ENCODE assay signal across 9 mouse cellular contexts in genomic region chr17:28330232-28330546, GRCm38 (mm10). TPM values are rescaled to one million over a fixed set of nuclear protein-coding genes. Genes with fewer than 3 reads are reported as not detected.
DNase-seq lines count a peak whose midpoint lies in the region; ATAC-seq and TF ChIP-seq lines count a peak whose summit lies in the region.
"Had no signal": no experiment of that assay in that cellular context is flagged by ENCODE, and none has a peak within 500 bp of the region (broad histone marks: within the 10 kb centered on the region; RNA-seq: fewer than 3 reads in every experiment).

No protein-coding gene starts in this region.

- H3K9ac ChIP-seq in kidney, postnatal 0 days (ENCODE audit: low read depth, low read length), result peak overlapping the region; percentile 89; the same call in 1 of the 2 replicates
- H3K9ac ChIP-seq in embryonic facial prominence, embryonic 15.5 days, result peak overlapping the region; percentile 99
- H3K9ac ChIP-seq in limb, embryonic 11.5 days (ENCODE audit: low read length), result peak overlapping the region; percentile 24; the same call in 1 of the 2 replicates
- peak overlapping the region; percentile 99 for H3K9ac ChIP-seq in neural tube, embryonic 13.5 days

- H3K4me2 ChIP-seq in kidney, postnatal 0 days (ENCODE audit: low read length), result peak overlapping the region; percentile 74
- peak overlapping the region; percentile 76 for H3K4me2 ChIP-seq in embryonic facial prominence, embryonic 15.5 days (replicated peaks)
- peak overlapping the region; percentile 75 for H3K4me2 ChIP-seq in limb, embryonic 11.5 days (ENCODE audit: low read depth, severe bottlenecking)
- H3K4me2 ChIP-seq in neural tube, embryonic 13.5 days, result peak overlapping the region; percentile 96

- H3K9me3 ChIP-seq in kidney, postnatal 0 days (replicated peaks; ENCODE audit: low read length), result no peaks in the 10 kb centered on the region
- H3K9me3 ChIP-seq in embryonic facial prominence, embryonic 15.5 days (replicated peaks), result no peaks in the 10 kb centered on the region
- no peaks in the 10 kb centered on the region for H3K9me3 ChIP-seq in limb, embryonic 11.5 days (ENCODE audit: control insufficient read depth, low read length)
- no peaks in the 10 kb centered on the region for H3K9me3 ChIP-seq in neural tube, embryonic 13.5 days

- DNase-seq in kidney, postnatal 0 days (ENCODE audit: low spot score), result no peak
- no peak for DNase-seq in kidney, adult 2 months
- DNase-seq in limb, embryonic 11.5 days (ENCODE audit: low spot score), result no peak
- no peak for DNase-seq in spleen, adult 12 weeks (ENCODE audit: low spot score)
- no peak for DNase-seq in spleen, postnatal 4 days (ENCODE audit: low spot score in 2 of 2)
- DNase-seq in spleen, postnatal 36 days (ENCODE audit: low spot score in 2 of 2), result no peak
- DNase-seq: kidney, adult 18-20 months had no signal

- no peak for TF ChIP-seq POLR2A in kidney, adult 2 months (IDR thresholded peaks at IDR 0.05; ENCODE audit: low read depth, low read length)

- ATAC-seq in kidney, postnatal 0 days (replicated peaks; ENCODE audit: low FRiP score, low read depth), result no peak
- no peak for ATAC-seq in embryonic facial prominence, embryonic 15.5 days (ENCODE audit: insufficient number of reproducible peaks, low FRiP score, low TSS enrichment, low read depth)
- ATAC-seq in limb, embryonic 11.5 days (ENCODE audit: insufficient number of reproducible peaks, low FRiP score, low TSS enrichment, low read depth), result no peak
- no peak for ATAC-seq in neural tube, embryonic 13.5 days (ENCODE audit: low read depth)

- H3K4me1 ChIP-seq in kidney, postnatal 0 days (replicated peaks; ENCODE audit: insufficient read depth, low read length), result peaks cover 36% of the 10 kb centered on the region; the same call in 1 of the 2 replicates
- peaks cover 17% of the 10 kb centered on the region for H3K4me1 ChIP-seq in kidney, adult 2 months (ENCODE audit: control insufficient read depth, insufficient read depth, low read length)
- H3K4me1 ChIP-seq in embryonic facial prominence, embryonic 15.5 days, result peaks cover 58% of the 10 kb centered on the region
- peaks cover 49% of the 10 kb centered on the region for H3K4me1 ChIP-seq in limb, embryonic 11.5 days (ENCODE audit: control insufficient read depth, insufficient read depth, low read length)
- H3K4me1 ChIP-seq in neural tube, embryonic 13.5 days (replicated peaks), result peaks cover 35% of the 10 kb centered on the region

- peak overlapping the region; percentile 84 for H3K27ac ChIP-seq in kidney, postnatal 0 days
- H3K27ac ChIP-seq in kidney, adult 2 months (ENCODE audit: insufficient read depth, low read depth, low read length), result no peak overlapping the region
- H3K27ac ChIP-seq in embryonic facial prominence, embryonic 15.5 days (replicated peaks), result peak overlapping the region; percentile 98
- H3K27ac ChIP-seq in limb, embryonic 11.5 days (replicated peaks; ENCODE audit: low read depth, low read length), result 0 out of 2 replicates have a peak overlapping the region, but pooled peaks have one; percentile 30
- H3K27ac ChIP-seq in neural tube, embryonic 13.5 days (replicated peaks), result no peak overlapping the region

- H3K27me3 ChIP-seq in kidney, postnatal 0 days (ENCODE audit: insufficient read depth, low read length), result no peaks in the 10 kb centered on the region
- H3K27me3 ChIP-seq in kidney, adult 2 months (replicated peaks; ENCODE audit: control insufficient read depth, insufficient read depth, low read length), result no peaks in the 10 kb centered on the region
- no peaks in the 10 kb centered on the region for H3K27me3 ChIP-seq in embryonic facial prominence, embryonic 15.5 days
- H3K27me3 ChIP-seq in limb, embryonic 11.5 days (ENCODE audit: control insufficient read depth, insufficient read depth, low read length), result no peaks in the 10 kb centered on the region
- no peaks in the 10 kb centered on the region for H3K27me3 ChIP-seq in neural tube, embryonic 13.5 days

- 29% methylated on average over 2 of the region's 2 CpGs for WGBS in kidney, postnatal 0 days
- 33% methylated on average over 2 of the region's 2 CpGs for WGBS in kidney, adult 2 months
- WGBS in embryonic facial prominence, embryonic 15.5 days, result 22% methylated on average over 2 of the region's 2 CpGs
- 53% methylated on average over 2 of the region's 2 CpGs for WGBS in limb, embryonic 11.5 days
- WGBS in neural tube, embryonic 13.5 days, result 55% methylated on average over 2 of the region's 2 CpGs

- TF ChIP-seq CTCF in kidney, postnatal 0 days (IDR thresholded peaks at IDR 0.05; ENCODE audit: low read depth), result no peak
- no peak for TF ChIP-seq CTCF in kidney, adult 2 months (conservative IDR thresholded peaks at IDR 0.05; ENCODE audit: insufficient read depth, insufficient read length, low read depth, low read length)

- peaks cover 27% of the 10 kb centered on the region for H3K36me3 ChIP-seq in kidney, postnatal 0 days (ENCODE audit: insufficient read depth, low read length)
- H3K36me3 ChIP-seq in kidney, adult 2 months (ENCODE audit: control insufficient read depth, insufficient read depth, low read length), result peaks cover 4% of the 10 kb centered on the region; the same call in 1 of the 2 replicates
- H3K36me3 ChIP-seq in embryonic facial prominence, embryonic 15.5 days, result peaks cover 54% of the 10 kb centered on the region
- H3K36me3 ChIP-seq in limb, embryonic 11.5 days (ENCODE audit: control insufficient read depth, insufficient read depth, low read length), result peaks cover 14% of the 10 kb centered on the region
- peaks cover 27% of the 10 kb centered on the region for H3K36me3 ChIP-seq in neural tube, embryonic 13.5 days

- peak overlapping the region; percentile 48 for H3K4me3 ChIP-seq in kidney, postnatal 0 days (replicated peaks; ENCODE audit: low read depth, low read length)
- H3K4me3 ChIP-seq in kidney, adult 2 months (ENCODE audit: insufficient read depth, low read depth, low read length), result no peak overlapping the region
- peak overlapping the region; percentile 78 for H3K4me3 ChIP-seq in embryonic facial prominence, embryonic 15.5 days (replicated peaks)
- peak overlapping the region; percentile 97 for H3K4me3 ChIP-seq in limb, embryonic 11.5 days (ENCODE audit: low read depth, low read length)
- H3K4me3 ChIP-seq in neural tube, embryonic 13.5 days, result peak overlapping the region; percentile 94

RNA-seq across cellular contexts. Expression of gene Rpl10a, which starts 1.9 kb away (rescaled TPM):
- 645 and 750 TPM in 2 replicates for polyA plus RNA-seq in kidney, postnatal 0 days (2015; fragmentation: Nextera tagmentation; extraction: Ambion mirVana)
- 2,603 and 2,904 TPM in 2 replicates for polyA plus RNA-seq in kidney, adult 2 months (2012; rRNA removed)
- 620 and 681 TPM in 2 replicates for polyA plus RNA-seq in embryonic facial prominence, embryonic 15.5 days (2015; fragmentation: Nextera tagmentation; extraction: Ambion mirVana)
- polyA plus RNA-seq in limb, embryonic 11.5 days (2014; fragmentation: Nextera tagmentation; extraction: Ambion mirVana), result 616 TPM in 2 replicates
- polyA plus RNA-seq in neural tube, embryonic 13.5 days (2015; fragmentation: Nextera tagmentation; extraction: Ambion mirVana), result 381 and 408 TPM in 2 replicates

RNA-seq across cellular contexts. Expression of gene Fance, which starts 16.9 kb away (rescaled TPM):
- 24.9 and 29.5 TPM in 2 replicates for polyA plus RNA-seq in kidney, postnatal 0 days (2015; fragmentation: Nextera tagmentation; extraction: Ambion mirVana)
- 11.4 and 12.1 TPM in 2 replicates for polyA plus RNA-seq in kidney, adult 2 months (2012; rRNA removed)
- 37.6 and 38.5 TPM in 2 replicates for polyA plus RNA-seq in embryonic facial prominence, embryonic 15.5 days (2015; fragmentation: Nextera tagmentation; extraction: Ambion mirVana)
- 27.3 and 29.4 TPM in 2 replicates for polyA plus RNA-seq in limb, embryonic 11.5 days (2014; fragmentation: Nextera tagmentation; extraction: Ambion mirVana)
- 23.2 and 23.3 TPM in 2 replicates for polyA plus RNA-seq in neural tube, embryonic 13.5 days (2015; fragmentation: Nextera tagmentation; extraction: Ambion mirVana)

RNA-seq across cellular contexts. Expression of gene Tead3, which starts 20.4 kb away (rescaled TPM):
- 7.7 and 8.5 TPM in 2 replicates for polyA plus RNA-seq in kidney, postnatal 0 days (2015; fragmentation: Nextera tagmentation; extraction: Ambion mirVana)
- polyA plus RNA-seq in kidney, adult 2 months (2012; rRNA removed), result 15.7 and 17.8 TPM in 2 replicates
- 17.9 and 18.8 TPM in 2 replicates for polyA plus RNA-seq in embryonic facial prominence, embryonic 15.5 days (2015; fragmentation: Nextera tagmentation; extraction: Ambion mirVana)
- polyA plus RNA-seq in limb, embryonic 11.5 days (2014; fragmentation: Nextera tagmentation; extraction: Ambion mirVana), result 10.0 and 10.6 TPM in 2 replicates
- polyA plus RNA-seq in neural tube, embryonic 13.5 days (2015; fragmentation: Nextera tagmentation; extraction: Ambion mirVana), result 2.1 and 2.8 TPM in 2 replicates

RNA-seq across cellular contexts. Expression of gene Tulp1, which starts 34.8 kb away (rescaled TPM):
- polyA plus RNA-seq in kidney, postnatal 0 days (2015; fragmentation: Nextera tagmentation; extraction: Ambion mirVana), result 3.6 and 3.9 TPM in 2 replicates
- polyA plus RNA-seq in kidney, adult 2 months (2012; rRNA removed), result 0.11 TPM in 1 of 2 replicates, not detected in the other
- polyA plus RNA-seq in embryonic facial prominence, embryonic 15.5 days (2015; fragmentation: Nextera tagmentation; extraction: Ambion mirVana), result 5.1 and 5.8 TPM in 2 replicates
- 3.4 and 4.4 TPM in 2 replicates for polyA plus RNA-seq in limb, embryonic 11.5 days (2014; fragmentation: Nextera tagmentation; extraction: Ambion mirVana)
- 2.7 and 2.8 TPM in 2 replicates for polyA plus RNA-seq in neural tube, embryonic 13.5 days (2015; fragmentation: Nextera tagmentation; extraction: Ambion mirVana)

Comparison
In these comparisons a context has a peak if more than half of its experiments do, and no peak if none do; other contexts are left out.
1. H3K27ac ChIP-seq: peak in kidney, postnatal 0 days (single experiment), embryonic facial prominence, embryonic 15.5 days (single experiment) and limb, embryonic 11.5 days (single experiment); none in kidney, adult 2 months (single experiment) and neural tube, embryonic 13.5 days (single experiment).
2. H3K9ac ChIP-seq: peak in every context shown above with its lines; median percentile 99 in embryonic facial prominence, embryonic 15.5 days; 99 in neural tube, embryonic 13.5 days; 89 in kidney, postnatal 0 days; 24 in limb, embryonic 11.5 days.
3. Peak in every context shown above with its lines, with median percentiles within 50 percentile points of each other: H3K4me2 ChIP-seq.